Comparison of ENCODE assay signal across 20 mouse cellular contexts in the genomic region with DNA sequence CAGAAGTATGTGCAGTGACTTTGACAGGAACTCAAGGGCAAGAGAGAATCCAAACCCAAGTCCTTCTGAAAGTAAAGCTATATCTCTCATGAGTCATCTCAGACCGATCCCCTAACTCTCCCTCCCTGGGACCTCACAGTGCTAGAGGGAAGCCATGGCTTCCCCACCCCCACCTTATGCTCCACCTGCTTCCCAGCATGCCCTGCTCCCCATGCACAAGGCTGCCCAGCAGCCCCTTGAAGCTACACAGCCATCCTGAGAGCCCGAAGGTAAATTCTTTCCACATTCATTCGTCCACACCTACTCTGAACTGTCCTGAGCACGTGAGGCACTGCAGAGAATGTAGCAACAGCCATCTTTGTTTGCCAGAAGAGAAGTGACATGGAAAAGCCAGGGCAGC. TPM values are rescaled to one million over a fixed set of nuclear protein-coding genes. Genes with fewer than 3 reads are reported as not detected.
A peak's percentile ranks its signal among the peaks of the same experiment; 100 is the strongest.
DNase-seq lines count a peak whose midpoint lies in the region; ATAC-seq lines count a peak whose summit lies in the region.
"Had no signal": no experiment of that assay in that cellular context is flagged by ENCODE, and none has a peak within 500 bp of the region (broad histone marks: within the 10 kb centered on the region; RNA-seq: fewer than 3 reads in every experiment).

No protein-coding gene starts in this region.

- DNase-seq in ES-CJ7 (ENCODE audit: low read depth, low spot score) (peak; percentile 74), ZHBTc4 (ENCODE audit: low read depth, low spot score) (peak; percentile 85)
- no peak for DNase-seq in forebrain, embryonic 14.5 days (ENCODE audit: low spot score)
- no peak for DNase-seq in spleen, postnatal 10 days (ENCODE audit: low spot score in 2 of 2)
- DNase-seq: cerebellum, adult 11 months; cerebellum, adult 9-11 months; gastrocnemius, adult 2 months; gastrocnemius, postnatal 36 days; thymus, postnatal 14 days had no signal

- 0 out of 2 replicates have a peak, but pooled peaks have one; percentile 7 for ATAC-seq in midbrain, embryonic 13.5 days
- ATAC-seq in midbrain, embryonic 15.5 days (replicated peaks) = no peak
- no peak for ATAC-seq in neural tube, embryonic 15.5 days (ENCODE audit: low FRiP score)
- ATAC-seq in forebrain, embryonic 14.5 days = no peak

- H3K9me3 ChIP-seq in midbrain, embryonic 13.5 days = no peaks in the 10 kb centered on the region
- no peaks in the 10 kb centered on the region for H3K9me3 ChIP-seq in midbrain, embryonic 15.5 days
- H3K9me3 ChIP-seq in neural tube, embryonic 15.5 days (replicated peaks) = no peaks in the 10 kb centered on the region
- no peaks in the 10 kb centered on the region for H3K9me3 ChIP-seq in forebrain, embryonic 14.5 days (replicated peaks; ENCODE audit: control insufficient read depth, low read length)
- H3K9me3 ChIP-seq: embryonic facial prominence, embryonic 13.5 days; forebrain, embryonic 10.5 days; heart, embryonic 12.5 days; hindbrain, embryonic 13.5 days; kidney, embryonic 15.5 days; liver, embryonic 15.5 days; lung, embryonic 15.5 days had no signal

- H3K27me3 ChIP-seq in midbrain, embryonic 13.5 days = no peaks in the 10 kb centered on the region
- no peaks in the 10 kb centered on the region for H3K27me3 ChIP-seq in midbrain, embryonic 15.5 days (replicated peaks)
- no peaks in the 10 kb centered on the region for H3K27me3 ChIP-seq in neural tube, embryonic 15.5 days (replicated peaks)
- no peaks in the 10 kb centered on the region for H3K27me3 ChIP-seq in forebrain, embryonic 14.5 days (replicated peaks; ENCODE audit: control insufficient read depth, insufficient read depth, low read length)
- H3K27me3 ChIP-seq: embryonic facial prominence, embryonic 13.5 days; liver, embryonic 15.5 days; lung, embryonic 15.5 days had no signal

- H3K4me1 ChIP-seq in midbrain, embryonic 13.5 days (replicated peaks) = peaks cover 9% of the 10 kb centered on the region; the same call in 1 of the 2 replicates
- peaks cover 6% of the 10 kb centered on the region; the same call in 1 of the 2 replicates for H3K4me1 ChIP-seq in midbrain, embryonic 15.5 days
- H3K4me1 ChIP-seq in neural tube, embryonic 15.5 days = 0 out of 2 replicates have a peak, but pooled peaks cover 4% of the 10 kb centered on the region
- H3K4me1 ChIP-seq in forebrain, embryonic 14.5 days (ENCODE audit: control insufficient read depth, insufficient read depth, low read length) = no peaks in the 10 kb centered on the region
- H3K4me1 ChIP-seq: lung, embryonic 15.5 days had no signal

- no peak overlapping the region for H3K4me3 ChIP-seq in midbrain, embryonic 13.5 days (replicated peaks)
- H3K4me3 ChIP-seq in midbrain, embryonic 15.5 days = no peak overlapping the region
- H3K4me3 ChIP-seq in neural tube, embryonic 15.5 days (replicated peaks) = no peak overlapping the region
- H3K4me3 ChIP-seq in forebrain, embryonic 14.5 days (ENCODE audit: low read depth, low read length) = no peak overlapping the region
- H3K4me3 ChIP-seq: embryonic facial prominence, embryonic 13.5 days; hindbrain, embryonic 13.5 days; layer of hippocampus, adult 2 months; liver, embryonic 15.5 days; lung, embryonic 15.5 days had no signal

- H3K9ac ChIP-seq in midbrain, embryonic 13.5 days (replicated peaks) = no peak overlapping the region
- H3K9ac ChIP-seq in midbrain, embryonic 15.5 days = no peak overlapping the region
- H3K9ac ChIP-seq in neural tube, embryonic 15.5 days (replicated peaks) = no peak overlapping the region
- H3K9ac ChIP-seq in forebrain, embryonic 14.5 days (ENCODE audit: low read length) = no peak overlapping the region
- H3K9ac ChIP-seq: kidney, embryonic 15.5 days; liver, embryonic 15.5 days; lung, embryonic 15.5 days had no signal

- H3K36me3 ChIP-seq in midbrain, embryonic 13.5 days = no peaks in the 10 kb centered on the region
- H3K36me3 ChIP-seq in midbrain, embryonic 15.5 days (replicated peaks) = no peaks in the 10 kb centered on the region
- no peaks in the 10 kb centered on the region for H3K36me3 ChIP-seq in neural tube, embryonic 15.5 days
- no peaks in the 10 kb centered on the region for H3K36me3 ChIP-seq in forebrain, embryonic 14.5 days (ENCODE audit: control insufficient read depth, insufficient read depth, low read length)
- H3K36me3 ChIP-seq: embryonic facial prominence, embryonic 13.5 days; forebrain, embryonic 10.5 days; heart, embryonic 12.5 days; hindbrain, embryonic 13.5 days; kidney, embryonic 15.5 days; liver, embryonic 15.5 days; lung, embryonic 15.5 days had no signal

- no peak overlapping the region for H3K27ac ChIP-seq in midbrain, embryonic 13.5 days
- no peak overlapping the region for H3K27ac ChIP-seq in midbrain, embryonic 15.5 days
- H3K27ac ChIP-seq in neural tube, embryonic 15.5 days (replicated peaks) = no peak overlapping the region
- no peak overlapping the region for H3K27ac ChIP-seq in forebrain, embryonic 14.5 days (ENCODE audit: low read depth, low read length)
- H3K27ac ChIP-seq: embryonic facial prominence, embryonic 13.5 days; gastrocnemius, adult 2 months; hindbrain, embryonic 13.5 days; kidney, embryonic 15.5 days; layer of hippocampus, adult 2 months; liver, embryonic 15.5 days; lung, embryonic 15.5 days had no signal

- 79% methylated on average over 4 of the region's 4 CpGs for WGBS in midbrain, embryonic 13.5 days
- 69% methylated on average over 4 of the region's 4 CpGs for WGBS in midbrain, embryonic 15.5 days
- WGBS in neural tube, embryonic 15.5 days = 81% methylated on average over 4 of the region's 4 CpGs
- 77% methylated on average over 4 of the region's 4 CpGs for WGBS in forebrain, embryonic 14.5 days

- H3K4me2 ChIP-seq in midbrain, embryonic 13.5 days (replicated peaks) = no peak overlapping the region
- no peak overlapping the region for H3K4me2 ChIP-seq in midbrain, embryonic 15.5 days
- H3K4me2 ChIP-seq in neural tube, embryonic 15.5 days = no peak overlapping the region
- H3K4me2 ChIP-seq in forebrain, embryonic 14.5 days (ENCODE audit: low read length) = no peak overlapping the region

RNA-seq across cellular contexts. Expression of a gene that starts 40.3 kb away (rescaled TPM):
- polyA plus RNA-seq in midbrain, embryonic 13.5 days (2015; fragmentation: Nextera tagmentation; extraction: Ambion mirVana) = 257 TPM in 2 replicates
- polyA plus RNA-seq in midbrain, embryonic 15.5 days (2015; fragmentation: Nextera tagmentation; extraction: Ambion mirVana) = 310 and 326 TPM in 2 replicates
- polyA plus RNA-seq in neural tube, embryonic 15.5 days (2015; fragmentation: Nextera tagmentation; extraction: Ambion mirVana) = 294 and 318 TPM in 2 replicates
- 279 and 283 TPM in 2 replicates for polyA plus RNA-seq in forebrain, embryonic 14.5 days (2014; fragmentation: Nextera tagmentation; extraction: Ambion mirVana)

Comparison
In these comparisons a context has a peak if more than half of its experiments do, and no peak if none do; other contexts are left out.
1. DNase-seq: peak in ES-CJ7 (single experiment) and ZHBTc4 (single experiment); none in forebrain, embryonic 14.5 days (single experiment) and spleen, postnatal 10 days (0 of 2).